Mouse (Mus musculus): ENCODE data around the gene Kcna1.
A peak's percentile ranks its signal among the peaks of the same experiment; 100 is the strongest.

Gene Kcna1

DNA sequence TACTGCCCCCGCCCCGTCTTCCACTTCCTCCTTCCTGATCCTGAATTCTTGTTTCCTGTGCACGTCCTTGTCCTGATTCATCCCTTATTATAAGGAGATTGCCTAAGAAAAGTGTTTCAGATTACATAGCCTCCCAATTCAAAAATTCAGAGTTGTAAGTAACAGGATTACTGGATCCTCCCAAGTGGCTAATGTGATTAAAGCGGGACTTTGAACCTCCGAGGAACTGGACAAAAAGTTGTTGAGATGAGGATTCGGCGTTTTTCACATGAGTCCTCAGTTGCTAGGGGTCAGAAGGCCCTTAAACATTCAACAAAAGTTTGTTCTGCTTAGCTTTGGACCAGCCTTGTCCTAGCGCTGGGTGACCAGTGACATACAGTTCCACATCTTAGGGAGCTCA lies at the start of gene Kcna1:
Gene Kcna1, minus strand, starts transcription at position 4 of the 400 bp plus-strand sequence.
- no peak for DNase-seq

DNA sequence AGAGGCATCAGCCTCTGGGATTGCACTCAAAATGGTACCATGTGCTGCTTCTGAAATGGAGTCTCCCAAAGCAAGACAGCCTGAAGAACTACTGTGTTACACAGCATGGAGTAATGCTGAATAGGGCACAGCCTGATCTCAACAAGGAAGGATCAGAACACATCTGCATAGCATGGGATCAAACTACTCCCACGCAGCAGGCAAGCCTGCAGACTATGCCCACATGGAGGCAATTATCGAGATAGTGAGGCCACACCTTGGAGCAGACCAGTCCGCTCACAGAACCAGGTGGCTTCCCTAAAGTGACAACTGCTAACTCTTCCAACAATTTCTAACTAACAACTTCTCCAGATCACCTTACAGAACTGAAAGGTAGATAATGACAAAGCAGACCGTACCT lies 40.9 kb upstream of the Kcna1 start:
- DNase-seq: no peak

DNA sequence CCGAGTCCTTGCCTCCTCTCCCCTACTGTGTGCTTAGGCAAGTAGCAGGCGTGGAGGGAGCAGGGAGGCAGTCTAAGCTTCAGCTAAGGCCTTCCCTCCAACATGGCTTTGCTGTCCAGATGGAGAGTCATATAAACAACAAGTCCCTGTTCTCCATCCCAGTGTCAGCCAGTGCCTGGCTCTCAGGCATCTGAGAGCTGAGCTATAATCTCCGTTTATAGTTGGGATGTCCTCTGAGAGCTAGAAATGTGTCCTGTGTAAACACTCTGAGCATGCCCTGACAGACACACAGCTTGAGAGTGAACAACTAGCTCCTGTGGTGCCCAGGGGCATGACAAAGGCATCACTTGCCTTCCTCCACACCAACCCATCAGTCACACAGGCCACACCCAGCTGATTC lies 39.0 kb upstream of the Kcna1 start:
- DNase-seq: no peak

DNA sequence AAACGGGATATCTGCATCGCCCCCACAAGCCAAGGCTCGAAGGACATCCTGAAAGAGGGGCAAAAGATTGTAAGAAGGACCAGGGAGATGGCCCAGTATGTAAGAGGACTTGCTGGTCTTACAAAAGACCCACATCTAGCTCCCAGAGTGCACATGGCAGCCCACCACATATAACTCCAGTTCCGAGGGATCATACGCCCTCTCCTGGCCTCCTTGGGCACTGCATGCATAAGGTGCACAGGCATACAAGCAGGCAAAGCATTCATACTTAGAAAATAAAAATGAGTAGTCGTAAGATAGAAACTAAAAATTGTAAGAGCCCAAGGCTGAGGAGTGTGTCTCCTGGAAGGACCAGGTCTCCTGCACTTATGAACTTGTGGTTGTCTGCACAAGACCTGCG lies 32.8 kb upstream of the Kcna1 start:
- peak; percentile 24 for DNase-seq

DNA sequence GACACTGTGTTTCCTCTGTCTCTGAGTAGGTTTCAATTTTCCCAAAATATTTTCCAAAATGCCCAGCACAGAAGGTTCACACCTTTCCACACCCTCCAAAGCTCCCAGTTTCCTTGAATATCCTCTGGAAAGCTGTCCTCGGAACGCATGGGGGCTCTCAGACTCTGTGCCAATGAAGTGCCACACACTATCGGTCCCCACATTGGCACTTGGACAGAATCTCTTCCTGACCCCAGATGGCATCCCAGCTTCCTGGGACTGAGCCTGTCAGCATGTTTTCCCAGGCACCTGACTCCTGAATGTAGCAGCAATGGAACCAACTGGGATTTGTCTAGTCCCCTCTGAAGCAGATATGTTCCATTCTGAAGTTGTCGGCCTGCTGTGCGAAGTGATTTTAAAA lies 20.8 kb upstream of the Kcna1 start:
- DNase-seq: no peak

DNA sequence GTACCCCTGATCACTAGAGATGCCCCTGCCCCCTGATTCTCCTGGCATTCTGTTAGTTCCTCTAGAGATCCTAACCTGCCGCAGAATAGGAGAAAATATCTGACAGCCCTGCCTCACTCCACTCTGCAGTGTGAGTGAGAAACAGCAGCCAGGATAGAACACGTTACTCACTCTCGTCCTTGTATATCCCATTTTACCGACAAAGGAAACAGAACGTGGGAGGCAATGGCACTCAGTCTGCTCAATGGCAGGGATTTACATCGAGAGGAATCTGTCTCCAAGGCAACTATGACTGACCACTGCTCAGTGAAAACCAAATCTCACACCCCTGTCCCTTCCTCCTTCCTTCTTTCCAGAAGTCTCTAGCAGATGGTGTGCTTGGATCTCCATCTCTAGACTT lies 19.9 kb upstream of the Kcna1 start:
- no peak for DNase-seq

DNA sequence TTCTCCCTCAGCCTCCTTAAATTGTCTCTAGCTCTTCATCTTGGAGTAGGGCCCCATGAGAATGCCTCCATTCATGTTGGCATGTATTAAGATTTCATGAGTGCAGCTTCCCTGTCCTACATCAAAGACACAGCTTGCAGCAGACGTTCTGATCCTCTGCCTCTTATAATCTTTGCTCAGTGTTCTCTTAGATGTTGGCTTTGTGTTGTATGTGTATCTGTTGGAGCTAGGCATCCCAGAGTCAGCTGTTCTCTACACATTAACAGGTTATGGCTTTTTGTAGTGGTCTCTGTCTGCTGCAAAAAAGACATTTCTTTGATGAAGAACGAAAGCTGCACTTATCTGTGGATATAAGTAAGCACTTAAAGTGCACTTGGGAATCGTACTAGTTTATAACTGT lies 18.4 kb upstream of the Kcna1 start:
- DNase-seq: no peak

DNA sequence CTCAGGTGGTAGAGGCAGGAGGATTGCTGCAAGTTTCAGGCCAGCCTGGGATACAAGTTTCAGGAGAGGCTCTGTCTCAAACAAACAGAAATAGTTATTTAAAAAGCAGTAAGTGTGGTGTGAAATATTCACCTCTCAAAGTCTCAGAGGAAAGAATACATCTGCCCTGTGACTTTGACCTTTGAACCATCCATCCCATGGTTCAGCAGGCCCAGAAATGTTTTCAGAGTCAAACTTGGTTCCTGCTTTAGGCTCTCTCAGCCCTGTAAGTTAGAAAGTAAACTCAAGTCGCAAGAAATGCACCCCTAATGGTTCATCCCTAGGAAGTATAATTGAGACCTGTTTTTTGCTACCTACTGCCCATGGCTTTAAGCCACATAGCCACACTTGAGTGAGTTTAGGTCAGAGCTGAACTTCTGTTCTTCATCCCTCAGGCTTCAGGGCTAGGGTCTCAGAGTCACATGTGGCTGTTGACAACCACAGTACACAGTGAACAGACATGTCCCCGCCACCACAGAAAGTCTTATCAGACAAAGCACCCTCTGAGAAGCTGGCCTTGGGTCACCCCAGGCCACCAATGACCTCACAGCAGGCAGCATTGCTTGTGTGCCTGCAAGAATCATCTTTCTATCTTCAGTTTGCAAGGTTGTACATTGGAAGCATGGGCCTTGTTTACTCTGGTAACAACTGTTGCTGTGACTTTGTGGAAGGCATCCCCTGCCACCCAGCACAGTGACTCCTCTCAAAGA lies 11.6 kb upstream of the Kcna1 start:
- no peak for DNase-seq

DNA sequence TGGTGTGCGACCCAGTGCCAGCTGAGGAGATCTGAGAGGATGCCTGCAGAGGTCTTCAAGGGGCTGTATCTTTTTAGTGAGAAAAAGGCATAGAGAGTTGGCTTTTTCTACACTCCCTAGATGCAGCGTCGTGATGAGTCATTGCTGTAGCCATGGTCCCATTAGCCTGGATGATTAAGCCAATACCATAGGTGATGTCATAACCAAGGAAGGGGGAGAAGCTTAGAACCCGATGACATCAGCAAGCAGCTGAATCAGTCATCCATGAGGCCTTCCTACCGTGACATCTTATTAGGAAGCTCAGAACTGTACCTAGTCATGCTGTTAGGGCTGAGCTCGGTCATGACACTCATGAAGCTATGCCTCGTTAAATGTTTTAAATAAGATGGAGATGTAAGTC lies 7.4 kb upstream of the Kcna1 start:
- no peak for DNase-seq

DNA sequence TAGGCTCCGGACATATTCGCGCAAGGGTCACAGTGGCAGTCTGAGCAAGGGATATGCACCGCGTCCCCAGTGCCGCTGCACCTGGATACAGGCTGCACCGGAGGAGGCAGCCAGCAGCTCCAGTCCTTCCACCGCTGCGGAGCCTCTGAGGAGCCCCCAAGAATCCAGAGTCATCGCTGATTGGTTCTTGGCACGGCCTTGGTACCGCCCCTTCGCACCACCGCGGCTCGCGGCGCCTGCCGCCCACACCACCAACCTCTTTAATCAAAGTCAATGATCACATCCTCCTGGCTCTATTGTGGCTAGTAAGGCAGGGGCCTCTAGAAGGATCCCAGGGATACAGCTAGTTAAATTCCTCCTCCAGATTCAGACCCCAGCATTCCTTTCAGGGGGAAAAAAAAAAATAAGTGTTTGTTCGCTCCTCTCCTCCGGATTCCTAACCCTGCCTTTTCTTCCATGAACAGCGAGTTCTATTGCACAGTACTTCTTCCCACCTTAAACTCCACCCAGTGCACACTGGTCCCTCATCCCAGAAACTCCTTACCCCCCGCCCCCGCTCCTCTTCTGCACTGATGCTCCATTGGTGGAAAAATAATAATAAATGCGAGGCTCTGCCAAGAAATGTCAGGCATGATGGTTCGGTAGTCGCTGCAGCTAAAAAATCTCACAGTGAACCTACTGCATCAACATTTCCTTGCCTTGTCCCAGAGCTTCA lies 383 bp downstream of the Kcna1 start:
- peak; percentile 47 for DNase-seq

DNA sequence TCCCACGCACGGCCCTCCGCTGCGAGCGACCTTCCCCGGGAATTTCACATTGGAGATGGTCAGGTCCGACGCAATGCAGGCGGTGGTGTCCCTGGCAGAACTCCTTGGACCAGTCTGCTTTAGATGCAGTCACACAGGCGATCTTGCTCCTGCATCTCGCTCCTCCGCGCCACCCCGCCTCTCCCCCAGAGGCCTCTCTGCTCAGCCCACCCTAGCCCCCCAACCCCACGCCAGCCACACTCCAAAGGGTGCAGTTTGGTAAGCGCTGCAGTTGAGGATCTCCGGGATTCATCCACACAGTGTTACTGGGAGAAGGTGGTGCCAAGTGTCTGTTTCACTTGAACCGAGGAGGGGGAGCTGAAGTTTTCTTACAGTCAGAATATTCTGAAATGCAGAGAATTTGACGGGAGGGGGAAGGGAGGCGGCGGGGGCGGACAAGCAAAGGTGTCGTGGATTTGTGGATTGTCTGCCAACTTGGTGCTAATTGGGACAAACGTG lies 1.1 kb downstream of the Kcna1 start:
- no peak for DNase-seq

DNA sequence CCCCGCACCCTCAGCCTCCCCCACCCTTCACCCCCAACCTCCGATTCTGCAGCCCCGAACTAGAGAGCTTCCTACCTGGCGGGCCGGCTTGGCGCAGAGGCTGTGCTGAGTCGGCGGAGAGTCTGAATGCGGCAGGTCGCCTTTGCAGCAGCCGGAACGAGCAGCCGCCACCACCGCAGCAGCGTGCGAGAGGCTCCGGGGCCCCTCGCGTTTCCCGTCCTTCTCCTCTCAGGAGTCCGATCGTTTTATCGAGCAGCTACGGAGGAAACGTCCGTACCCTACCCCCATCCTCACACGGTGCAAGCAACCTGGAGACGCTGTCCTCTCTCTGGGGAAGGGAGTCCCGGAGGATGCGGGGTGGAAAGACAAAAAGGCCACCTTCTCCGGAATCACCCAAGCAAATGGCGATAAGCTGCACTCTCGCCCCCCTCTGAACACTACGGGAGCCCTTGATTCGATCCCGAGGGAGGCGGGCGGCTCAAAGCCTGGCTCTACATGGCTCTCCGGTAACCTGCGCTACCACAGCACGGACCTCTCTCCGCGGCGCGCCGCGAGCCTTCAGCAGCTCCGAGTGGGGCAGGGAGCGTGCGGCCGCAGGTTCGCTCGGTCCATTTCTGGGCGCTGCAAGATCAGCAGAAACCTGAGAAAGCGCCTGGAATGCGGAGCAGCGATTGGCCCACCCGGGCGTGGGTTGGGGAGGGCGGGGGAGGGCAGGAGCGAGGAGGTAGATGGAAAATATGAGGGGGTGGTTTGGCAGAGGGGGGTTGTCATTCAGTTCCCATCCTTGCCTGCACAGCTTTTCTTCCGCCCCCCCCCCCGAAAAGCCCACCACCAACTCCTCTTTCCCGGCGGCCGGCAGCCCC lies 1.8 kb downstream of the Kcna1 start:
- peak; percentile 46 for DNase-seq

DNA sequence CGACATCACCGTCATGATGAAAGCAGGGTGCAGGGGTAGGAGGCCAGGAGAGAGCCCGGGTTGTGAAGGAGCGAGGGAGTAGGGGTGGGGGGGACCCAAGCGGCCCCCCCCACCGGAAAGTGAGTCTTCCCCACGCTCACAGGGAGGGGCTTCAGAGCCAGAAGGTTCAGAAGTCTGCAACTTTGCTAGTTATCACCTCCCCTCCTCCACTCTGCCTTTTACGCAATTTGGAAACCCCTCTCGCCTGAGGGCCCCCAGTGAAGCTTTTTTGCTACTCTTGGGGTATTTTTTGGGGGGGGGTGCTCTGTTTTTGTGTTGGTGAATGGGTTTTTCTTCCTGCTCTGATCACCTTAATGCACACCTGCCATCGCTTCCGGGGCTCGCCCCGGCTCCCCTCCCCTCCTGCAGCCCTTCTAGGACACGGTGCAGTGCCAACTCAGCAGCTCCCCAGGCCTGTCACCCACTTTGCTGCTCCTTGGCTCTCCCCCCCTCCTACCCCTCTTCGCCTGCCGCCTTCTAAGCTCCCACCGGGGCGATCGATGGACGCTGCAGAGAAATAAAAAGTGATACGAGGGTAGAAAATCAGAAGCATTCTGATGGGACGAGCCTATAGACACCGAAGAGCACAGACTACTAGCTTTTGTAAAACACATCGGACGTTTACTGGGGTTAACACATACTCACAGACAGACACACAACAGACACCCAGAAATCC lies 2.7 kb downstream of the Kcna1 start:
- peak; percentile 17 for DNase-seq

DNA sequence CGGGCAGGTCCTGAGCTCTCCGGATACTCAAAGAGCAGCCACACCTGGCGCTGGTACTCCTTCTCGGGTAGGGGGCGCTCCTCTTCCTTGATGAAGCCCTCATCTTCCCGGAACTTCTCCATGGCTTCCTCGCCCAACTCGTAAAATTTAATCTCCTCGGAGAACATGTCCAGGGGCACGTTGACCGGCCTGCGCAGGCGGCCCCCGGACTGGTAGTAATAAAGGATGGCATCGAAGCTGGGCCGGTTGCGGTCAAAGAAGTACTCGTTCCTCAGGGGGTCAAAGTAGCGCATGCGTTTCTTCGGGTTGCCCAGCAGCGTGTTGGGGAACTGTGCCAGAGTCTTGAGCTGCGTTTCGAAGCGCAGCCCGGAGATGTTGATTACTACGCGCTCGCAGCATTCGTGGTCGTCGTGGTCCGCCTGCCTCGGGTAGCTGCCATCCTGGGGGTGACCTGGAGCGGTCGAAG lies 3.3 kb downstream of the Kcna1 start:
- peak; percentile 36 for DNase-seq

DNA sequence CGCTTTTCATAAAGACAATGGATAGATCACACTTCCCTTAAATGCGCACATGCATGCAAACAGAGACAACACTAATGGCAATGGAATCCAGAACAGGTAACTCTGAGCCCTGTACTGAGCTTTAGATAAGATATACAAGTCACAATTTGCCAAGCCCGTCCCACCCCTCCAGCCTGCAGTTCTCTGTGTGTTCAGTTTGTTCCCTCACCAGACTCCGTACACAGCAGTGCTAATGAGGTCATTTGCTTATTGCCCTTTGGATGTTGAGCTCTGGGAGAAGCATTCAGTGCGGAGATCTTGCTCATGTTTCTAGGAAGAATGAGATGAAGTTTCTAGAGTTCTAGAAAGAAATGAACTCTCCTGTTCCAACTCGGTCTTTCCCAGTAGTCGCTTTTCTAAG lies 17.7 kb downstream of the Kcna1 start:
- DNase-seq: no peak

DNA sequence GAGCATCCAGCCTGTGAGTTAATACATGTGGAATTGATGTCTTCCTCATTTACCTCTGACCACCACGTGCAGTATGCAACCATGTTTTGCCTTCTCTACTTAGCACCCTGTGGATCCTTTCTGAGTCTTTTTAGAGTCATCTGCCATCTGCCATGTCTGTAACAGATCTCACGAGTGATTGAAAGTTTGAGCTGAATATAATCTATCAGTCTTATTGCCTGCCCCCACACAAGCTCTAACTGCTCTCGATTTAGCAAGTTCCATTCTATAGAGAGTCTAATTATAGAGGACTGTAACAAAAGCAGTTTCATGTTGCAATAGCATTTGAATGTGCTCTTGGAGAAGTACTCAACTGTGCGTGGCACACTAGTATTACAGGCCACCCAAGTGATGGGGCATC lies 27.7 kb downstream of the Kcna1 start:
- no peak for DNase-seq

DNA sequence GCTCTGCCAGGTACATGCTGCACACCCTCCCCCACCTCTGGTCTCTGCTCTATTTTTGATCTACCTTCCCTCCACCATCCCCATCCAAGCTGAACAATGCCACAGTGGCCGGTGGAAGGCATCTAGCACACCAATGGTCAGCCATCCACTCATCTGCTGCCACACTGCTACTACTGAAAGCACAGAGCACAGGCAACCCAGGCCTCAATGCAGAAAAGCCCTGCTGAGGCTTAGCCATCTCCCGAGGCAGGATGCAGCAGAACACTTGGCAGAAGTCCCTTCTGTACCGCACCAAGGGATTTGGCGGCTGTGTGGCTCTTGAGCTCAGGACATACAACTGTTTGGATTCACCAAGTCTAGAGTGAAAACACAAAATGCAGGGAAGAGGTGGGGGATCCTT lies 35.4 kb downstream of the Kcna1 start:
- no peak for DNase-seq

DNA sequence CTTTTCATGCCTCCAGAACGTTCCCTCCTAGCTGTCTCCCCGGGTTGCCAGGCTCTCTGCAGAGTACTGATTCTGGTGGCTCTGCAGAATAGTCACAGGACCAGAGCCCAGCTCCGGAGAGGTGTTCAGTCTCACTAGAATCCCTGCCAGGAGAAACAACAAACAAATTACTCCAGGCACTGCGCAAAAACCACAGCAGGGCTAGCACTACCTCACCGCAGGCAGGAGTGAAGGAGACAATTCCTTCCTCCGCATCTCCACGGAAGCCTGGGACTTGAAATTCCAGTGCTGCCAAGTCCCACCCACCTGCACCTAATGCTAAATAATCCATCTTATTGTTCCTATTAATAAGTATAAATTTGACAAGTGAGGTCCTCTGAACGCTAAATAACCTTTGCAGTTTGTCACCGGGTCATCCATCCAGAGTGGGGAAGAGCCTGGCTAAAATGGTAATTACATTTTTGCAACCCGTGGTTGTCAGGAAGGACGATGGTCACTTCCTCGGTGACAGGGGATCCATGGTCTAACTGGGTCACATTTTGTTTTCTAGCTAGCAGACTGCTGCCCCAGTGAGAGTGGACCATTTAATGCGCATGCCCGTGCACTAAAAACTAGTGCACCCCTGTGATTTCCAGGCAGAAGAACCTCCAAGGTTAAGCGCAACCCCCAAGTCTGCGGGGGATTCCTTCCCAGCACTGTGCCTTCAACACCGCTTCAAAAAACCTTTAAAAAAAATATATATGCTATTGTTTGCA lies 36.8 kb downstream of the Kcna1 start:
- DNase-seq: no peak

DNA sequence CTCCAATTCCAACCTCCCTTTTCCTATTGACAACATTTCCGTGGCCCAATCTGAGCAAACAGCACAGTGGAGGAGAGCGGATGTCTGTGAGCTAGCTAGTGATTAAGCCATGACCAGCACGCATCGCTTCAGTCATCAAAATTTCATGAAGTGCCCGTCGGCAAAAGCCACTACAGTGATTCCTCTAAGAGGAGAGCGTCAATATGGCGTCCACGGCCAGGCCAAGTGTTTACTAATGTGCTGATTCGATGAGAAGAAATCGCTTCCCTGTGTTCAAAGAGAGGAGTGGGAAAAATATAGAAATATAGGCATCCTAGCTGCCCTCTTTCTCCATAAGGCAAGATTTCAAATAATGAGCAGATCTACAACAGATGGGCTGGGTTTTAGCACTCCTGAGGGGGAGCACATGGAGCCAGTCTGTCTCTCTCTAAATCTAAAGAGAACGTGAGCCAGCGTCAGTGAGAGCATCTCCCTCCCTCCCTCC lies 44.3 kb downstream of the Kcna1 start:
- no peak for DNase-seq

DNA sequence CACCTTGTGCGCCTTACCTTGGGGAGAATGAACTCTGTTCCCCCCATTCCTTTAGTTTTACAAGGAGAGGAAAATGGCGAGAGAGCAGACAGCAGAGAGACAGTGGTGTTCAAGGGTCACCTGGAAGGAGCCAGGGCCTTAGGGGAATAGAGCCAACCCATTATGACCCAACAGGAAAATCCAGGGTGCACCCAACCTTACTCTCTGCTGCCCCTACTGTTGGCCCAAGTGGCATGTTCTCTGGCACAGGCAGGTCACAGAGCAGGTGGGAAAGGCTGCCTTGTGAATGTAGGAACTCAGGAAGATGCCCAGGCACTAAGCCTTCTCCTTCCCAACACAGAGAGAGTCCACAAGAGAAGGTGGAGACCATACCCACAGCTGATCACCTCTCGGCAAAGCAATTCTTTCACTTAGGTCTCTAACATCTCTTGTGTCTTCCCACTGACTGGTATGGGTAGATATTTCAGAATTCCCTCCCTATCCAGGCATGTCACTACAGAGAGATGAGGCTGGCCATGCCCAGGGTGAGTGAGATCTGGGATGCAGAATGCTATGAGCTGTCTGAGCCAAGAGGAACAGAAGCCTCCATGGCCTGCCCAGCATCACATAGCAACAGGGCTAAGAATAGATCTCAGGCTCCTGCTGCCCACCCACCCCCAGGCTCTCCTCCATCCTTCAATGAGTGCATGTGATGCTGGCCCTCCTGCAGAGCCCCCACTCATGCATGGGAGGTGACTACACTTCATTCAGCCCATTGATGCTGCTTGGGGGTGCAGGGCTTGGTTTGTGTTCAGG lies 46.8 kb downstream of the Kcna1 start:
- DNase-seq: no peak

DNA sequence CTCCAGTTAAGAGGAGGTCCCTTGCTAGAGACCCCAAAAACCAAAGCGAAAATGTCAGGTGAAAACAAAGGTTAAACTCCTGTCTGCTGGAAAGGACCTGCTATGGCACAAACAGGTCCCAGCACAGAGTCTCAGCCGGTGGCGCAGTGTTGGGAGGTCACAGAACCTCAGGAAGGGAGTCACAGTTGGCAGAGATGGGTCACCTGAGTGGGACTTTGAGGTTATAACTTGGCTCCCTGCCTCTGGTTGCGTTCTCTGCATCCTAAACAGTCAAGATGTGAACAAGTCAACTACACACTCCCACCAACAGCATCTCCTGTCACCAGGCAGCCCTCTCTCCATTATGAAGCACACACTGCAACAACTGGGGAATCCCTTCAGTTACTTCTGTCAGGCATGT lies 48.4 kb downstream of the Kcna1 start:
- no peak for DNase-seq
